In the genomic region with DNA sequence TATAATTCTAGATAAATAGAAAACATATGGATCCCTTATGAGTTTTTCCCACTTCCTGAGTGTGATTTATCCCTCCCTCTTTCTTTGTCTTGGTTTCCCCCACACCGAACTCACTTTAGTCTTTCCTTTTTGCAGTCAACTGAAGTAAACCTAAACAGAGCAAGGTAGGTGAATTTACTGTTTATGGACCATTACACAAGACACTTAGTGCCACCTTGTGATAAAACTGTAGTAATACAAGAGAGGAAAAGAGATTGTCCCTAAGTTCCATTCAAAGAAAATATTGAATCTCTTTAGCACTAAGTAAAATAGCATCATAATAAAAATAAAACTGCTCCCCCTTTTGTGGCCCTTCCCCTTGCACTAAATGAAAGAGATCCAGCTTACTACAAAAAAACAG, we compare ENCODE assay signal across 10 mouse cellular contexts.
DNase-seq lines count a peak whose midpoint lies in the region; ATAC-seq and TF ChIP-seq lines count a peak whose summit lies in the region.
"Had no signal": no experiment of that assay in that cellular context is flagged by ENCODE, and none has a peak within 500 bp of the region (broad histone marks: within the 10 kb centered on the region; RNA-seq: fewer than 3 reads in every experiment).

No protein-coding gene starts in this region.

- DNase-seq in gastrocnemius, adult 2 months = no peak
- no peak for DNase-seq in gastrocnemius, postnatal 14 days
- DNase-seq in lung, postnatal 25 days (ENCODE audit: low spot score) = peak; percentile 18
- no peak for DNase-seq in lung, postnatal 36 days
- peak; percentile 41 for DNase-seq in retina, postnatal 1 day
- no peak for DNase-seq in right cerebral cortex, adult 2 months (ENCODE audit: low spot score in 2 of 2)
- DNase-seq in right cerebral cortex, postnatal 36 days (ENCODE audit: low spot score in 2 of 2) = no peak
- DNase-seq: cerebellum, adult 2 months had no signal

- ATAC-seq in common myeloid progenitor, adult 5-6 weeks (replicated peaks; ENCODE audit: low read depth, poor library complexity, severe bottlenecking) = peak; percentile 57

- no peak overlapping the region for H3K27ac ChIP-seq in gastrocnemius, adult 2 months
- H3K27ac ChIP-seq: hindbrain, embryonic 13.5 days had no signal

- intact Hi-C loops in gastrocnemius, adult 2 months (cut with DNase I) = loop anchor here (10.0 kb wide), 1 partner anchor 124 kb away; no protein-coding TSS in a partner anchor
- intact Hi-C loops in gastrocnemius, postnatal 14 days (cut with DNase I; ENCODE audit: low total_unique reads) = loop anchor here (10.0 kb wide), 1 partner anchor 124 kb away; no protein-coding TSS in a partner anchor

- TF ChIP-seq CTCF in gastrocnemius, adult 2 months (IDR thresholded peaks at IDR 0.05) = peak; percentile 63

- H3K4me3 ChIP-seq in gastrocnemius, adult 2 months = no peak overlapping the region
- H3K4me3 ChIP-seq: hindbrain, embryonic 13.5 days had no signal

Comparison
In these comparisons a context has a peak if more than half of its experiments do, and no peak if none do; other contexts are left out.
1. DNase-seq: peak in lung, postnatal 25 days (single experiment) and retina, postnatal 1 day (single experiment); none in gastrocnemius, adult 2 months (single experiment), gastrocnemius, postnatal 14 days (single experiment), lung, postnatal 36 days (single experiment), right cerebral cortex, adult 2 months (0 of 2) and right cerebral cortex, postnatal 36 days (0 of 2).